Mouse (Mus musculus) myocyte (in vitro differentiated cells): ENCODE measurements around the gene Spsb1.

Experiments
- MYOD1 ChIP-seq, 3 experiments: IDR thresholded peaks; one replicate each; pipeline ENCODE4 v1.6.1; 2011; ENCODE audit warnings: control low read depth in 2 of 3, low read depth in 2 of 3, mild to moderate bottlenecking in 2 of 3, moderate library complexity in 1 of 3; ENCODE audit not compliant: insufficient read length in 2 of 3, control insufficient read depth in 1 of 3
- POLR2A ChIP-seq: IDR thresholded peaks from one replicate; pipeline ENCODE4 v1.6.1; 2011; ENCODE audit warnings: low read depth, mild to moderate bottlenecking, control low read depth, moderate library complexity; ENCODE audit not compliant: insufficient read length

GRCm38 (mm10) chr4:149905302-149905974 is 49.4 kb downstream of the Spsb1 start:
- TF ChIP-seq POLR2A (no peak), MYOD1 (IDR thresholded peaks at IDR 0.05; ENCODE audit: control insufficient read depth in 1 of 3, insufficient read length in 2 of 3, low read depth in 2 of 3) (no peak)
